Mouse (Mus musculus) cerebellum, adult 11-12 months (tissue): ENCODE measurements around the gene Pafah1b3.
A peak's percentile ranks its signal among the peaks of the same experiment; 100 is the strongest.

ENCODE experiments used
- DNase-seq: peaks from one replicate; pipeline ENCODE4 v3.0.0; 2022

Gene Pafah1b3

DNA sequence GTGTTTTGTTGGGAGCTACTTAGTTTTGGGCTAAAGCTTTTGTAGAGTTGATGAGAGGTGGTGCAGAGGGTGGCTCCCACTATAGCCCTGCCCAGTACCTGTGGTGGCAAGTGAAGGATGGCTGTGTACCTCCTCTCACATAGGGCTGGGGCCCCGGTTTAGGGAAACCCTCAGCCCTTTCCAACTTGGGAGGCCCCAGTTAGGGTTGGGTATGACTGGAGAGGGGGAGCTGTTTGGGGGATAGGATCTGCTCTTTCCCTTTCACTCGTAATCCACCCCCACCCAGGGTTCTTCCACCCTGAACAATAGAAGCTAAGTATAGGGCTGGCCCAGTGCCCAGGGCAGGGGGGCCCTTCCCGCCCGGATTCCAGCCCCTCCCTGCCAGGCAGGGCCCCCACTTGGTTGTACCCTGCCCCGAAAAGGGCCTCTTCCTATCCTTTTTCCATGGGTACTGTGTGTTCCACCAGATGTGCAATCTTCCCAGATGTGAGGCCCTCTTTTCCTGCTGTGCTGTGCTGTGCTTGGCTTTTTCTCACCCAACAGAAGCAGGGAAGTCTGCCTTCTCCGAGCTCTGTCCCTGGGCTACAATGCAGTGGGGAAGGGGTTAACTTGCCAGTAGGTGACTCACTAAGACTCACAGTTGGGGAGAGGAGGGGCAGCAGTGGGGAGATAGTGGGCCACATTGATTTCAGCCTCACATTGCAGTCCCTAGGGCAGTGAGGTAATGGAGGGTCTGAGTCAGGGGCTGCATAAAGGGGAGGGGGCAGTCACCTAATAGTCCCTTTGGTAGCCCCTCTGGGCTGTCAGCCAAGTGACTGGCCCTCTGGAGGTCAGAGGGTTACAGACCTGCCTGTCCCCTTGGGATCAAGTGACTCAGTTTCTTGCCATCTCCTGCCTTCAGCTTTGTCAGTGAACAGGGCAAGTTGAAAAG, 17.7 kb downstream of the Pafah1b3 start:
- peak; percentile 83 for DNase-seq

DNA sequence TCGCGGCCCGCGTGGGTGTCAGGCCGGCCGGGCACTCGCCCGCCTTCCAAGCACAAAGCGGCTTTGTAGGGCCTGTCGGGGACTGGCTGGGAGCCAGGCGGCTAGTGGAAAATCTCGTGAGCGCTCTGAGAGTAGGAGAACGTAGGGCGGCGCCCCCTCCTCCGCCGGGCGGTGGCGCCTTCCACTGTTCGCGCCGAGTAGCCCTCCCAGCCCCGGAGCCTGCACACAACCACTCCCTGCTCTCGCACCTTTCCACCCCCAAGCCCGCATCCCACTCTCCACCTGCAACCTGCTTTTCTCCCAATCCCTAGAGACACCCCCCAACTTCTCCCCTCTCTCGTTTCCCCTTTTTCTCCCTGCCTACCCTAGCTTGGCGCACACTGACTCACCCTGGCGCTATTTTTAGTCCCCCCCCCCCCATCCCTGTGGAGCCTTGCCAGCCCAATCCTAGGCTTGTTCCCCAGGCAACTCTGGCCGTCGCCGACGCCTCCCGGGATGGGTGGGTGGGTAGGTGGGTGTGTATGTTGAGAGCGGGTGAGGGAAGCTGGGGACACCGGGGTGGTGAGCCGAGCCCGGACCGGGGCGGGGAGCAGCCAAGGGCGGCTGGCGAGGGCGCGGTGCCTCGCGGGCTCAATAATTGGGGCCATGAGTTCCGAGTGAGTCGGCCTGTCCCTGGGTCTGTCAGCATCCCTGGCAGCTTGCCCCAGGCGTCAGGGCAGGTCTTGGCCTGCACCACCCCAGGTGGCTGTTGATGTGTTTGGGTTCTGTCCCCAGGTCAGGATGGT, 18.5 kb downstream of the Pafah1b3 start:
- DNase-seq: peak; percentile 95

DNA sequence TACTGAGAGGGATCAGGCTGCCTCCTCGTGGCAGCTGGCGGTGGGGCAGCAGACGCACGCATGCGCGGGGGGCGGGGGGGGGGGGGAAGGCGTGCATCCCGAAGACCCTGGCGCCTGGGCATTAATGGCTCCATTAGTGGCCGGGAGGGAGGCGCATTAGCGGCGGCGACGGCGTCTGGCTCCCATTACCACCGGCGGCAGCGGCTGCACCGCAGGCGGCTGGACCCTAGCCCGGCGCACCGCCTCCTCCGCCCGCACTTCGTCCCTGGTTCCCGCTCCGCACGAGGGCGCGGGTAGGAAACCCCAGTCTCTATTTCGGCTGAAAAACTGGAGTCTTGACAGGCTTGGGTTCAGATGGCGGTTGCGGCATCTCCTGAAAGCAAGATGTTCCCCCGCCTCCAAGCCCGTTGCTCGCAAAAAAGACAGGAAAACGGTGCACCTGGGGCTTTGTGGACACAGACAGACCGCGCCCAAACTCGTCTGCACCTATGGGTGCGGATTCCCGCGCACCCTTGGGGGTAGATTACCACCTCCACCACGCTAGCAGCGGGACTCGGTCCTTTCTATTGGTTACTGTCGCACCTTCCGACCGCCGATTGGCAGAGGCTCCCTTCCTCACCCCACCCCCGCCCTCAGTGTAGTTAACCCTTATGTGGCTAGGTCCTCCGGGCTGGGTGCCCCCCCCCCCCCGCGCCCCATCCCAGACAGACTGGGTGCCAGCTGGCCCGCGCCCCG, 19.3 kb downstream of the Pafah1b3 start:
- peak; percentile 93 for DNase-seq

GRCm38 (mm10) chr7:25277998-25278340, 19.8 kb downstream of the Pafah1b3 start:
- no peak for DNase-seq

DNA sequence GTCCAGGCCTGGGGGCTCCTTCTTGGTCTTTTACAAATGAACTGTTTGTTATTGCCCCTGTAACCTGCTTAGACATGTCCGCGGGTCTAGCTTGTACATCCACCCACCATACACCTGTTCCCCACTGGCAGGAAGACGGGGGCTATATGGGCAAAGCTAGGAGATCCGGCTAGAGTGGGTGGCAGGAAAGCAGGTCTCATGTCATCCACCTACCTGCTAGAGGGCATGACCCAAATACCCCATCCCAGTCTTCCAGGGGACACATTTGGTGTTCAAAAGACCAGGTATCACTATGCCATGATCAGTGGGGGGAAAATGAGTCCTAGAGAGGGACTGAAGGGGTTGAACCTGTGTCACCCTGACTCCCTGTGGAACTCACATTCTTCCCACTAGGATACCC, 20.4 kb downstream of the Pafah1b3 start:
- peak; percentile 56 for DNase-seq

DNA sequence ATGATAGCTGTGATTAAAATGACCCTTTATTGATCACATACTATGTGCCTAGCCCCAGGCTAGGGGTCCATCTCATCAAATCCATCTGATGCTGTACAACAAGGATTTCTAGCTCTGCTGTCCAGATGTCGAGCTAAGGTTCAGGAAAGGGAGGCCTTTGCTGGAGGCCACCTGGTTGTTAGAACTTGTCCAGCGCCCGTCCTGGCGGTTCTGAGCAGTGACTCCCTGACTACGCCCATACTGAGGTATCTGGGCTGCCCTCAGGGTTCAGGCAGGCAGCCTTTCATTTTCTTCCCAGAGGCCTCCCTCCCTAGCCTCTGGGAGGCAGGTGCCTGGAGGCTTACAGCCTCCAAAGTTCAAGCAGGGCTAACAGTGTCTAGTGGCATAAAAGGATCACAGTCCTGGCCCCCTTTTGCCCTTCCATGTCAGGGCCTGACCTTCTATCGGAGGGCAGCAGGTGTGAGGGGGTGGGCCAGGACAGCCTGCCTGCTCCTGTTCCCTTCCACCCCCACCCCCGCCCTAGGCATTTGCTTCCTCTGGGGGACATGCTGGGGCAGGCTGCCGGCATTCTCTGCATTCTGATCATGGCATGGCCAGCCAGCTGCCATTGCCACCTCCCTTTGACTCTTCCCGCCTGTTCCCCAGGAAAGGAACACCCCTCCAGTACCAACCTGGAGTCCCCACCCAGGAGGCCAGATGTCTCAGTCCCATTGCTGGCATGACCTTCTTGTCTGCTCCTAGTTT, 22.1 kb downstream of the Pafah1b3 start:
- peak; percentile 47 for DNase-seq

DNA sequence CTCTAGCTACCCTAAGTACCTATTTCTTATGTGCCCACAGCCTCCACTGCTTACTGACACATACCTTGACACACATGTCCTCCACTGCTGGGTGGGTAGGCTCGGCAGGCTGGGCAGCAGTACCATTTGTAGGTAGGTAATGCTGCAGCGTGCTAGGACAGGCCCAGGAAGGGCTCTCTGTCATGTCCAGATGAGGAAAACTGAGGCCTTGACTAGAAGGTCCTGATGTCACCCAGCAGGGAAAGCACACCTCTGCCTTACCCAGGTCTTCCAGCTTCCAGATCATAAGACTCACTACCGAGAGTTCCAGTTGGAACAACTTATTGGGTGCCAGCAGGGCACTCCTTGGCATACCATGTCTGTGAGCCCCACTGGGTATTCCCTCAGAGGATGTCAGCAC, 22.8 kb downstream of the Pafah1b3 start:
- no peak for DNase-seq

DNA sequence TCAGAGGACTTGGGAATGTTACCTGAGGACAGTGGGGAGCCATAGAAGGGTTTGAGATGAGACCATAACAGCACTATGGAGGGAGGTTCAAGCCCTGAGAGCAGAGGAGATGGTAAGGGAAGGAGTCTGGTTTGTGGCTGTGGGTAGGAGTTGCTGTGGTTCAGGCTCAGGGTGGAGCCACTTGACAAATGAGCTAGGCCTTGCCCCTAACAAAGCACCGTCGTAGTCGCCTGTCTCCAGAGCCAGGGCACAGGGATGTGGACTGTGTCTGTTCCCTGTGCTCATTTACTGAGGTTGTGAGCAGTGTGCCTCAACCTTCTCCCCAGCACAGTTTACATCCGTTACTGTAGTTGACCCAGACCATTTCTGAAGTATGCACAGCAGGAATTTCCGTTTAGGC, 23.2 kb downstream of the Pafah1b3 start:
- no peak for DNase-seq

DNA sequence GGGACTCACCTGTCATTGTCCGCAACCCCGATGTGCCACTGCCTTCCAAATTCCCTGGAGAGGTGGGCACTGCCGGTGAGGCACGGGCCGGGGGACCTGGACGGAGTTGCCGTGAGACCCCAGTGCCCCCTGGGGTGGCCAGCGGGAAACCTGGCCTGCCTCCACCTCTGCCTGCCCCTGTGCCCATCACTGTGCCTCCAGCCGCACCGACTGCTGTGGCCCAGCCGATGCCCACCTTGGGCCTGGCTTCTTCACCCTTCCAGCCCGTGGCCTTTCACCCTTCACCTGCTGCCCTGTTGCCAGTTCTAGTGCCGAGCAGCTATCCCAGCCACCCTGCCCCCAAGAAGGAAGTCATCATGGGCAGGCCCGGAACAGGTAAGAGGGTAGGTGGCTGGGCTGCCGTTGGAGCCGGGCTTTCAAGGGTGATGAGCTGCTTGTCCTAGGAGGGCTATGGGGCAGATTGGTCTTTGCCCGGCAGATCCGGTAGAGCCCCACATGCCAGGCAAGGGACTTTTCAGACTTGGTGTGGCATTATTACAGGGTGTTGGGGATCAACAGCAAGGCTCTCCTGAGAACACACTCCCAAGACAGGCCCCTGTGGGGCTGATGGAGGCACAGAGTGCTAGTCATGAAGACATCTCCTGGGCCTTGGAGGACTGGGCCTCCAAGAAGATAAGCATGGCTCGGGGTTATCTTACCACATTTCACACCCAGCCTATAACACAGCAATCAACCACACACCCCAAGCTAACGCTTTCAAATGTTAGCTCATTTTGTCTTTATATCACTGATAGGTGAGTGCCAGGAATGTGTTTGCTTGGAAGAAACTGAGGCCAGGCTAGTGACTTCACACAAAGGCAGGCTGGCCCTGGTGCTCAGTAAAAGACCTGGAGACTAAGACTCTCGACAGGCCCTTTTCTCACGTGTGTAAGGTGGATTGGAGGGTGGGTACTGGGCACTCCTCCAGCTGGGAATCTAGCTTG, 24.2 kb downstream of the Pafah1b3 start:
- no peak for DNase-seq

GRCm38 (mm10) chr7:25272445-25273258, 25.1 kb downstream of the Pafah1b3 start:
- DNase-seq: peak; percentile 65

DNA sequence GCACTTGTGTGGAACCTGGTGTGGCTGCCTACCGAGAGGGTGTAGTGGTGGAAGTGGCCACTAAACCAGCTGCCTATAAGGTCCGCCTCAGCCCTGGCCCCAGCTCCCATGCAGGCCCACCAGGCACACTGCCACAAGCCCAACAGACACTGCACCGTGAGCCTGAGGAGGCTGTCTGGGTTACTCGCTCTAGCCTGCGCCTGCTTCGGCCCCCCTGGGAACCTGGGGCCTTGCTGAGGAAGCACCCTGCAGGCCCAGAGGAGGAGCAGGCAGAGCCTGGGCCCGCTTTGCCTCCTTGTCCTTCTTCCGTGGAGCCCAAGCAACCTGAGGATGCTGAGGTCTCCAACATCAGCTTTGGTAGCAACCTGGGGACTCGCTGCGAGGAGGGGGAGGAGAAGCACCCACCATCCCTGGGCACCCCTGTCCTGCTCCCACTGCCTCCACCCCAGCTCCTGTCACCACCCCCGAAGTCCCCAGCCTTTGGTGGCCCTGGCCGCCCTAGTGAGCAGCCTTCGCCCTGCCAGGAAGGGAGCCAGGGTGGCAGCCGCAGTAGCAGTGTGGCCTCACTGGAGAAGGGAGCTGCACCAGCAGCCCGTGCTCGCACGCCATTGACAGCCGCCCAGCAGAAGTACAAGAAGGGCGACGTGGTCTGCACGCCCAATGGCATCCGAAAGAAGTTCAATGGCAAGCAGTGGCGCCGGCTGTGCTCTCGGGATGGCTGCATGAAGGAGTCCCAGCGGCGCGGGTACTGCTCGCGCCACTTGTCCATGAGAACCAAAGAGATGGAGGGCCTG, 25.9 kb downstream of the Pafah1b3 start:
- DNase-seq: peak; percentile 54

DNA sequence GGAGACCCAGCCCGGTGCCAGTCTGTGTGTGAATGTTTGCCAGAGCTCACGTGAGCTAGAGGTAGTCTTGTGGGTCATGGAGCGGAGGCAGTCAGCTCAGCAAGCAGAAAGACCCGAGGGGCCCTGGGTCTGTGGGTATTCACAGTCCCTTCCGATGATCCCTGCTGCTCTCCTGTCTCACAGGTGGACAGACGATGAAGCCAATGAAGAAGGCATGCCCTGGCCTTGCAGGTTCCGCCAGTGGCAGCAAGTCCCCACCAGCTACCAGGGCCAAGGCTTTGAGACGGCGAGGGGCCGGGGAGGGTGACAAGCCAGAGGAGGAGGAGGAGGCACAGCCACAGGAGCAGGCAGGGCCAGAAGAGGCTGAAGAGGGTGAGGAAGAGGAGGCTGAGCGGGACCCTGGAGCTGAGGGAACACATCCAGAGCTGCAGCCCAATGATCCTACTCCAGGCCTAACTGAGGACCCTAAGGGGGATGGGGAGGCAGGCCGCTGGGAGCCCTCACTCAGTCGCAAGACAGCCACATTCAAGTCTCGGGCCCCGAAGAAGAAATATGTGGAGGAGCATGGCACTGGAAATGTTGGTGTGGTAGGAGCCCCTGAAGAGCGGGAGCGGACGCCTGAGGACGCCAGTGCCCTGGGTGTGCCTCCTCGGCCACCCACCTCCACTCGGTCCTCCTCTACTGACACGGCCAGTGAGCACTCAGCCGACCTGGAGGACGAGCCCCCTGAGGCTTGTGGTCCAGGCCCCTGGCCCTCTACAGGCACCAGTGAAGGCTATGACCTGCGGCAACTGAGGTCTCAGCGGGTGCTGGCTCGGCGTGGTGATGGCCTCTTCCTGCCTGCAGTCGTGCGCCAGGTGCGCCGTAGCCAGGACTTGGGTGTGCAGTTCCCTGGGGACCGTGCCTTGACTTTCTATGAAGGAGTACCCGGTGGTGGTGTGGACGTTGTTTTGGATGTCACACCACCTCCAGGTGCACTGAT, 26.8 kb downstream of the Pafah1b3 start:
- peak; percentile 63 for DNase-seq

GRCm38 (mm10) chr7:25269545-25270271, 28.1 kb downstream of the Pafah1b3 start:
- peak; percentile 71 for DNase-seq

- DNase-seq: peak; percentile 64
These were observed 28.8 kb downstream of the Pafah1b3 start for GRCm38 (mm10) chr7:25269029-25269428.

- DNase-seq: no peak
These were observed 29.2 kb downstream of the Pafah1b3 start for GRCm38 (mm10) chr7:25268588-25268987.

DNA sequence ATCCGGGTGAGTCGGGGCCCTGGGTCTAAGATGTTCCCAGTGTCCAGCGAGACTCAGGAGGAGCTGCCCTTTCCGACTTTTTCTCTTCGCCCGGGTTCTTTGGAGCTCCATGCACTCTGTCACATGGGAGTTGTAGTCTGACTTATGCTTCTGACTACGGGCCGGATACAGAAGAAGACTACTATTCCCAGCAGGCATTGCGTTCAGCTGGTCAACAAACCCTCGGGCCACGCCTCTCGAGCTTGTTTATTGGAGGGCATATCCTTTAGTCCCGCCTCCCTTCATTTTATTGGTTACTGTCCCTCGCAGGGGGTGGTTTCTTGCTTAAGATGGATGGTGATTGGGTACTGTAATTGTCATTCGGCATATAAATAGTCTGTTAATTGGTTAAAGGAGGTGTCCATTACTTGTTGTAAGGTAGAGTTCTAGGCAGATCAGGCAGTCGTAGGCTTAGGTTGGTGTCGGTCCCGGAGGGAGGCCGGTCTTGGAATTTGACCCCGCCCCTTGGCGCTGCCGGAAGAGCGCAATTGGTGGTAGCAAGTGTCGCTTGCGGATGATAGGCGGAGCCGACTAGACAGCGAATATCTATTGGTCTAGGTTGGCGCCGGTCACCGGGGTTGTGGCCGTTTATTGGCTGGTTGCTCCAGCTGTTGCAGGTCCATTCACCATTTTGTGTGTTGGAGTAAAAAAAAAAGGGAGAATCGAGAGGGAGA, 29.9 kb downstream of the Pafah1b3 start:
- peak; percentile 100 for DNase-seq

DNA sequence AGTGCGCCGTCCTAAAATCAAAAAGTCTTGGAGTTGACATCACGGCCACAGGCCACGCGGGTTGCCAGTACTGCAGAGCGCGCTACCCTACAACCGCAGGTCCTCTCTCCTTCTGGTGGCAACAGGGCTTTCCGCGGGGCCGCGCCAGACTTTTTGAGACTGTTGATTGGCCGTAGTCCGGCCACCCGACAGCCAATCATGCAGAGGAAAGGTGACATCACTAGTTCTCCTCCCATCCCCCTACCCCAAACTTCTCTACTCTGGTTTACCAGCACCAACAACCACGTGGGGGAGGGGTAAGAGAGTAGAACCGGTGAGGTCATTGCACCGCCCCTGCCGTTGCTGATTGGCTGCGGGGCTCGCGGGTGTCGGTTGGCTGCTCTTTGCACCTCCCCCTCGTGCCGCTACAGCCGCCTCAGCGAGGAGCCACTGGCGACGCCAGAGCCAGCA, 30.5 kb downstream of the Pafah1b3 start, which contains the start of gene Cic:
TSS of gene Cic (plus strand) at position 404 of the 450 bp plus-strand sequence.
- peak; percentile 99 for DNase-seq
